Mouse (Mus musculus) cerebellum, adult 11 months (tissue): ENCODE measurements around the gene Adam15.
A peak's percentile ranks its signal among the peaks of the same experiment; 100 is the strongest.

Experiments
- DNase-seq: peaks from one replicate; pipeline ENCODE4 v3.0.0; 2022

The Adam15 gene

DNA sequence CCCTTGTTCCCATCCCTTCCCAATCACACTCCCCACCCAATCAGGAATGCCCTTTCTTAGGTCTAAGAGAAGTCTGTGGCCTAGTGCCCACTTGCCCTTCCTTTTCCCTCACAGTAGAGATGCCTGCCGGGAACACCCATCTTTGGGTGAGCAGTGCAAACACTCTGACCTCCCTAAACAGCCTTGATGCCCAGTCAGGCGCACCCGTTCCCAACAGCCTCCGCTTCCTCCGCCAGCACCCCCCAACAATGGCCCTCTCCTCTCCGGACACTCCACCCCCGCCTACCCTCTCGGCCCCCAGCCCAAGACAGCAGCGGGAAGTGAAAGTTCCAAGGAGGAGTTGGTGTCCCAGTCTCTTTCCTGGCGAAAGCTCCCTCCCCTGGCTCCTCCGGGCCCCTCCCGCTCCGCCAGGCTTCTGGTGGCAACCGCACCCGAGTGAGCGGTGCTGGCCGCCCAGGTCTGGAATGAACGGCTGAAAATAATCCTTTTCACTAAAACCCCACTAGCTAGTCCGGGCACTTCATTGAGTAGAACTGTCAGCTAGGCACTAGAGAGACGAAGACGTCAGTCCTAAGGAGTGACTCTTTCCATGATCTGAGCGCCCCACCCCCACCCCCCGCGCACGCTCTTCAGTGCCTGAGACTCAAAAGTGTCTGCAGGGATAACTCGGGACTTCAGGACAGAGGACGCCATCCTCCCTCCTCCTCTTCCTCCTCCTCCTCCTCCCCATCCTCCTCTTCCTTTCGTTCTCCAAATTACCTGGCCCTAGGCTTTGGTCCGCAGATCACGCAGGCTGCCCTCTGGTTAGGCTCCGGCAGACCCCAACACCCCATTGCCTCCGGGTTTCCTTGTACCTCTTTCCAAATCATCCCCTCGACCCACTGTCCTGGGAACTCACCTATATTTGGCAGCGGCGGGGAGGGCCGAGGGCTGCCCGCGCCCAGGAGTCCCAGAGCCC lies 606 bp downstream of the Adam15 start:
- peak; percentile 35 for DNase-seq

DNA sequence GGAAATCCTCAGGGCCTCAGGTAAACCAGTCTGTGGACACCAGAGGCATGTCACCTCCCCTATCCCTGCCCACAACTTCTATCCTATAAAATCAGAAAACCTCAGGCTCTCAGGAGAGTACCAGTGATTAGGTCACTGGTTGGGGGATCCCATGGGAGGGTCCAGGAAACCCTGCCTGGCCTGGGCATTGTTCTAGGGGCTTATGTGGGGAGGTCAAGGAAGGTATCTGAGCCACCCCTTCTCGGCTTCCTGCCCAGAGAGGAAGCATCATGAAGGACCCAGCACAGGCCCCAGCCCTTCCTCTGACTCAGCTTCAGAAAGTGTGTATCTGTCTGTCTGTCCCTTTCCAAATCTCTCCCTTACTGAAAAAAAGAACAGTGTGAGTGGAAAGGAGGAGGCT lies 1.9 kb downstream of the Adam15 start:
- DNase-seq, result no peak

DNA sequence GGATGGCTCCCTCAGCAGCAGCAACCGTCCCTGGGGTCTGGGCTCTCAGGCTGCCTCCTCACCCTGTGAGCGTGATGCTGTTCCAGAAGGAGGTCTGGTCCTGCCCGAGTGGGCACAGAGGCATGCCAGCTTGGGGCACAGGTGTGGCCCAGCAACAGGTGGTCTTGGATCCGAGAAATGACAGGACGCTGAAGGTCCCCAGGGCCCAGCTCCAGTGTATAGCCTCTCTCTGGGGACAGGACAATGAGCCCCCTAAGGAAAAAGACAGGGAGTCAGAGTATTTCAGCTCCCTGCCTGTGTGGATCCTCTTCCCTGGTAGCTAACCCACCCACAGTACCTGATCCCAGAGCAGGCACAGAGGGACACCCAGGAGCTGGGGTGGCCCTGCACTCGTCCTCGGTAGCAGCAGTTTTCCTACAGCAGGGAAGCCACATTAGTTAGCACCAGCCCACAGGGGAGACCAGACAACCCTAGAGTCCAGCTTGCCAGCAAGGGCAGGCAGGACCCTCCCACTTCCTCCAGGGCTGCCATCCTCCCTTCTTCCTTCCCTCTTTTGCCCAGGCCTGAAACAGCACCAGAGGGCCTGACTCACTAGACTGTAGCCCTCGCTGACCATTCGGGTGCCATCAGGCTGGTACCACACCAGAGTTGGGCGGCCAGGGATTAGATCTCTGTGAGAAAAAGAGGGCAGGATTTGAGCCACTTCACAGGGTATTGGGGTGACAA lies 2.8 kb downstream of the Adam15 start:
- DNase-seq, result no peak

DNA sequence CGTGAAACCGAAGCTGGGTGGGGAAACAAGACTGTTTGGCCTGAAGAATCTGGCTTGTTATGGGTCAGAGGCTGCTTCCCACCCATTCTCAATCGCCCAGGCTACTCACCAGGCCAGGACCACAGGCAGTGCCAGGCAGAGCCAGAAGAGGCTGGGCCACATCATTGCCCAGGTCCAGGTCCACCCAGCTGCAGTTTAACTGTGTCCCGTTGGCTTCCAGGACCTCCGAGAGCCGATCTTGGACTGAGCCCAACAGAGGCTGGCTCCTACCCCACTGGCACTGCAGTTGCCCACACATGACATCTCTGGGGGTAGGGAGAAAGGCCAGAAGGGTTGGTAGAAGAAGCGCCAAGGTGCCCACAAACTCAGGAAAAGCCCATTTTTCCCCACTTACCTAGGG lies 6.5 kb downstream of the Adam15 start:
- no peak for DNase-seq

DNA sequence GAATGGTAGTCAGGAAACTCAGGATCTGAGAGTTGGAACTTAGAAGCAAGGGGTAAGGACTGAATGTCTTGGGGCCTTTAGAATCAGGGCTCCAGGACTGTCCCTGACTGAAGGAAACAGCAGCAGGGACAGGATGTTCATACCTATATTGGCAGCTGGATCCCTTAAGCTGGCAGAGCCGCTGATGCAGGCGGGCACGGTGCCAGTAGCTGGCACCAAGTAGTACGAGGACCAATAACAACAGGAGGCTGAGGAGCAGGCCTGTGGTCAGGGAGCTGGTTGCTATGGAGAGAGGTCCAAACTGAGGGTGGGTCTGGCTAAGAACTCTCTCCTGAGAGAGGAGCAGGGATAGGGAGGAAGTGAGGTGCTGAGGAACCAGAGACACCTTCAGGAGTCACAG lies 8.0 kb downstream of the Adam15 start:
- DNase-seq, result no peak

DNA sequence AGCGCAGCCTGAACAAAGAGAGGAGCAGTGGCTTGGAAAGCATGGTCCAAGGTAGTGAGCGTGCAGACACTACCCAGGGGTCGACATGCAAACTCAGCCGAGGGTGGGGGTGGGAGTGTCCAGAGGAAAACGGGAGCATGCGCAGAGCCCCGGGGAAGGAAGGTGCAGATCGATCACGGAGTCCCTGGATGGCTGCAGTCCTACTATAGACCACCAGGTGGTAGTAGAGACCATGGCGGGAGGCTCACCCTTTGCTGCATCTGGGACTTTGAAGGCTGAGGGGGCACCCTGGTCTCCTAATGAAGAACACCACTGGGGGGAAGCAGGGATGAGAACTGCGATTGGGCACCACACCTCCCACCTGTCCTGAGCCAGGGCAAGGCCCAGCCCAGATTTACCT lies 9.3 kb downstream of the Adam15 start:
- peak; percentile 72 for DNase-seq

DNA sequence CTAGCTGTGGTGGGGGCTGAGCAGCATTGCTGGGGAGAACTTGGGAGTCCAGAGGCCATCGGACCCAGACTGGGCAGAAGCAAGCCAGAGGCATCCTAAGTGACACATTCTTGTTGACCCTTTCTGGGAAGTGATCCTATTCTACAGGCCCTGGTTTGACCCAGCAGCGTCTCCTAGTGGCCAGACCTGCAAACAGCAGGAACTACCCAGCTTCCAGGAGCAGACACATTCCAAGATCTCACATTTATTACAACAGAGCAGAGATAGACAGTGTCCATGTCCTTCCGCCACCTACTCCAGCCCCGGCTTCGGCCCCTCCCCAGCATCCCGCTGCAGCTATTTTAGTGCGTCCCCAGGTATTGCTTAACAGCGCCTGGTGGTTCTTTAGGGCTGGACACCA lies 10.4 kb downstream of the Adam15 start:
- DNase-seq, result no peak

DNA sequence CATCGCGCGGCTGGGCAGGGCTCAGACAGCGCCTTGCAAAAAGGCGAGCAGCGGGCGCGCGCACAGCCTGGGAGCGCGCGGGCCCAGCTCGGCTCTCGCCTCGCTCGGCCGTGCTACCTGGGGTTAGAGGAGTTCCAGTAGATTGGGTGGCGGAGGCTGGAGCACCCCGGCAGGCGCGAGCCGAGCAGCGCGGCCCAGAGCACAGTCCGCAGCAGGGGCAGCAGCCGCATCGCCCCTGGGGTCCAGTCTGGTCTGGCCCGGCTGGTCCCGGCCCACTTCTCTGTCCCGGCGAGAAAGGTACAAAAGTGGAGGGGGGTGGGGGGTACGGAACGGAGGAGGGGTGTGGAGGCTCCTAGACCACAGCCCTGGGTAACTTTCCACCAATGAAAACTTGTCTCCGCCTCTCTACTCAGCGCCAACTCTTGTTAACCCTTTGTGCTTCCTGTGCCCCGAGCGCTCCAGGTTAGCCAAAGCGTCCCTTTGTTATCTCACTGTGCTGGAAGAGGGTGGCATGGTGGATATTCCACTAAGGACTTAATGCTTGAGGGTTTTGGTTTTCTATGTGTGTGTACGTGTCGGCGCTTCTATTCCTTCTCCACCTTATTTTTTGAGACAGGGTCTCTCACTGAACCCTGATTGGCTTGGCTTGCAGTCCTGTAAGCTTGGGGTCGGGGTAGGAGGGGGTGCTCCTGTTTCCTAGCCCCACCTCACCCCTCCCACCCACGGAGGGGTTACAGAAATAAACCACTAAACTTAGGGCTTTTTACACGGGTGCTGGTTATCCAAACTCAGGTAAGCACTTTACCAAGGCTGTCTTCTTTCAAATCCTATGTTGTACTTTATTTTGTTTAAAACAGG lies 11.8 kb downstream of the Adam15 start, which contains the start of gene Efna4:
Gene Efna4, minus strand, starts transcription at position 308 of the 858 bp plus-strand sequence.
- no peak for DNase-seq

DNA sequence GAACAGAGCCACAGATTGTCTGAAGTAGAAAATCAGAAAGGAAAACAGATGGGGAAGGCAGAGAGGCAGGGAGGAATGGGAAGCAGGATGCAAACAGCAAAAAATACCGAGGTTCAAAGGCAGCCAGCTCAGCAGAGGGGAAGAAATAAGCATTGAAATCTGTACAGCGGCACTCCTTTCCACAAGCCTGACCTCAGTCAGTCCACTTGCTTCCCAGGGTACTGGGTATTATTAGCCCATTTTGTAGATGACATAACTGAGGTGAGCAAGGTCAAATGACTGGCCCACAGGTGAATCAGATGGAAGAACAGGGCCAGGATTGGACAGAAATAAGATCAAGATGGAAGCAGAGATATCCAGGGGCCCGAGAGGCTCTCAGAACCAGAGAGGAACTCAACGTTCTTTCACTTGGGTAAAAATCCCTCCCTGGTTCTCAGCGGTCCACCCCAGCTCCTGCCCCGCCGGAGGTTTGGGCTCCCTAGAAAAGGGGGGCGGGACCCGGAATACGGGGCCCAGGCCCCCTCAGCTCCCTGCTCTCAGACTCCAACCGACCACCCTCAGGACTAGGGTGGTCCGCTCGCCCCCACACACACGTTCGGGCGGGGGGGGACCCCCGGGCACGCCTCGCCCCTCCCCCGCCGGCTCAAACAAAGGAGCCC lies 12.6 kb downstream of the Adam15 start:
- DNase-seq, result no peak

DNA sequence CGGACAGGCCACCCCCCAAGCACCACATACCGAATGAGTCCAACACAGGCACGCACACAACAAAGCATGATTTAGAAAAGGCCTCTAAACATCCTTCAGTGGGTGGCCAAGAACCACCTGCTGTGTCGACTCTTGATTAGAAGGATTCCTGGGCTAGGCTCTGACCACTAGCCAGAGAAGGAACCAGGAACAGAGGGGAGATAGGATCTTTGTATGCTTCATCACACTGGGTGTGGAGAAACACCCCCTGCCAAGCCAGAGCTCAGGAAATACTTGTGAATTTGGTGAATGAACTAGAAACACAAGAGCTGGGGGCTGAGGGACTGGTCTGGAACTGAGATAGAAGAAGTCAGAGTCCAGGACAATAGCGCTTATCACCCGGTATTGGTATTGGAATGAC lies 13.3 kb downstream of the Adam15 start:
- DNase-seq, result no peak

DNA sequence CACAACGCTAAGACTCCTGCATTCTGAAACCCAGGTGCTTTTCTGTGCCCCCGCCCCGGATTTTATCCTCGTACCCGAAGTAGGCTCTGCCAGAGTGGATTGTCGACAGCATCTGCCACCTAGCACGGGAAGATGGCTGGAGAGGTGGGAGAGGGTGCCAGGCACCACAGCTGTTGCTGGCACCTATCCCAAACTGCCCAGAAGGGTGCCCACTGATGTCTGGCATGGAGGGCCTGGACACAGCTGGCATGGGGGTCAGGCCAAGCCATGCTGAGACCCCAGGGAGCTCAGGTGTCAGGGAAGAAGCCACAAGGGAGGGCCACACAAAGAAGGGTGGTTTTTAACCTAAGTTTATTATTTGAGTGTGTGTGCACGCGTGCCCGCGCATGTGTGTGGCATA lies 16.7 kb downstream of the Adam15 start:
- no peak for DNase-seq

DNA sequence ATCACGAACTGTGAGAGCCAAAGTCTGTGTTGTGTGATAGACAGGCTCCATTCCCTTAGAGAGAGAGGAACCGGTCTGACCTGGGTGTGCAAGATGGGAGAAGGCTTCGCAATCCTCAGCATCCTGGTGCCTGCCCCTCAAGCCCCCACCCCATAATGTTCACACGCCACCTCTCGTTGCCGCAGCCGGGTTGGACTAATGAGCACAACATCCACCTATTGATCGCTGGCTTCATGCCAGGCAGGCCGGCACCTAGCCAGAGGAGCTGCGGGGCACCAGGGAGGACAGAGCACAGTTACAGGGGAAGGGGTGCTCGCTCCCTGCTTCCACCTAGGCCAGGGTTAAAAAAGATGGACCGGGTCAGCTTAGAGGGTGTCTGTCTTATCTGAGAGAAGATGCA lies 17.3 kb downstream of the Adam15 start:
- DNase-seq, result no peak

DNA sequence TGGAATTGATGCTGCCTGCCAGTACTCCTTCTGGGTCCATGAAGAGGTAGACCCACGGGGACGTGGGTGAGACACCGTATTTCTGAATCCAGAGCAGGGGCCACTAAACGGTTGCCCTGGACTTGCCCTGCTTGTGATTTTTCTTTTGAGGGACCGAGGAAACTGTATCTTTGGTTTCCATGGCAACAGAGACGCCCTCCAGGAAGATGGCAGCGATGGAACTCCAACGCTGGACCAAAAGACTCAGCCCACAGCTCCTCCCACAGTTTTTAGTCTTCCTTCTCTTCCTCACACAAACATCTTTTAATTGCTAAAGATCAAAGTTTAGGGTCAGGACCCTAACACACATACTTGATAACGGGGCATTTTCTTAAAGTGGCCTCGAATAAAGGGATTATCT lies 17.8 kb downstream of the Adam15 start:
- no peak for DNase-seq

DNA sequence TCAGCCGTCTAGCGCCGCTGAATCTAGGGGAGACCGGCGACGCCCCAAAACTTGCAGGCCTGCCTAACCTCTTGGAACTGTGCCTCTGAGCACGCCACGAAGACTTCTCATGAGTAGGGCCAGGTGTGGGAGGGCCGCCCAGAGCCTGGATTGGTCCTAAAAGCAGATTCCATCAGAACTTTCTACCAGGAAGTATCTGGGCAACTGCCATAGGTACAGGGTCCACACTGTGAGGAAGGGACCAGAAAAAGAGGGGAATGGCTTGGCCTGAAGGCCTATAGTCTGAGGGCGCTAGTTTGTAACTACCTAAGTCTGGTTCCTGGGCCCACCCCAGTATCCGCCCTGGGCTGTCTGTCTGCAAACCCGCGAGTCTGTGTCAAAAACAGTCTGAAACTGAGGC lies 18.2 kb downstream of the Adam15 start:
- no peak for DNase-seq

DNA sequence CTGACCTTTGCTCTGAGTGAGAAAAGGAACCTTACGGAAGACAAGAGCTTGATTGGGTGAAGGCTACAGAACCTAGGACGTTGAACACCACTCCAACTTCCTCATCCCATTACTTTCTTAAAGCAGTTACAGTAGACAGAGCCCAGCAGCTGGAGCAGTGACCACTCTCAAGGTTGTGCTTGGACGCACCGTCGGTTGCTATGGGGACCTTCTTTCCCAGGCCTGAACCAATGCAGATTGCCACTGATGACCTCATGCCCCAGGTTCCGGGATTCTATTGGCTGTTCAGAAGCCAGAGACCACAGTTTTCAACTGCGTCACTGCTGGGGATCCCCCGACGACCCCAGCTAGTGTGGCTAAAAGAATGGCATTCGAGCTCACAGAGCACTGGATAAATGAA lies 18.8 kb downstream of the Adam15 start:
- DNase-seq, result no peak

DNA sequence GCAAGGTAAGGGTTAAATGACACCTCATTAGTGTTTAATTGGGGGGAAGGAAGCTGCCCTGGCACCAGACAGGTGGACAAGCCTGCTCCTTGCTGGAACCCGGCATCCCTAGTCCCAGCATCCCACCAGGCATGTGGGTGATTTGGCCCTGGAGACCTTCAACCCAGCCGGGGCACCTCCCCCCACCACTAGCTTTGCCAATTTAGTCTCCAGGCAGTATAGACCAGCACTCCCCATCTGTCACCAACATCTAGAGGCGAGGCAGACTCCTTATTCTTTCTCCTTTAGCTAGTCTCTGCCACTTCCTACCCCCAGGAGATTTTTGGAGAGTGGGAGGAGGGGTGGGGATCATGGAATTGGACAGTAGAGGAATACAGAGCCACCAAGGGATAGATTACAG lies 19.4 kb downstream of the Adam15 start:
- no peak for DNase-seq

DNA sequence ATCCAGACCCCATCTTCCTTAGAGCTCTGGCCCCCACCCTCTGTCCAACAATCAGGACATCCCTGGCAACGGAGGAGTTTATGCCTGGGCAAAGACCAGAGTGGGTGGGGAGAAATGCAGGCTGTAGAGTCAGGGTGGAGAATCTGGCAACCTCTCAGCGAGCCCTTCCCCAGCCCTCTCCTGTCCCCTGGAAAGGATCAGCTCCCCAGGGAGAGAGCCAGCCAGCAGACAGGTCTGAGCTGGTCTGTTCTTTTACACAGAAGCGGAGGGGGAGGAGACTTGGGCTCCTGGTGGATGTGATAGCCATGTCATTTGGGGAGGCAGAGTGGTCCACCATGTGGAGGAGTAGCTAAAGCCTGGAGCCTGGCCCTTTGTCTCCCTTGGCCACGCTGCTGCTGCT lies 21.2 kb downstream of the Adam15 start:
- no peak for DNase-seq

DNA sequence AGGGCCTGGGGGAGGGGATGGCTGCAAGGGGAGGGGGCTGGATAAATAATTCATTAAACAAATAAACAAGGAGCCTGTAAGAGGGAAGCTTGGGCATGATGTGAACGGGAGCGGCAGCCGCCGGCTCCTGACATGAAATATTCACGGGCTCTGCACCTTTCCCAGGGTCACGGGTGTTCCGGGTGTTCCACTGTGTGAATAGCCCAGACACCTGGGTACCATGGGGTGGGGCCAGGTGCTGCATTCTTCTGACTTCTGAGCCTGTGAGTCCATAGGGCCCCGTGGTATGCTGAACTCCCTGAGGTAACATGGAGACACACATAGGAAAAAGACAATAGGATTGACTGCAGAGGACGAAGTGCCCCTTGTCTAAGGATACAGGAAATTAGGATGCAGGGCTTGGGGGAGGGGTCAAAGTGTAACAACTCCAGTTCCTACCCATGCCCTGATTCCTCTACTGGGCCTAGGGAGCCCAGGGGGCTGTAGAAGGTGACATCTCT lies 22.4 kb downstream of the Adam15 start:
- DNase-seq, result no peak

DNA sequence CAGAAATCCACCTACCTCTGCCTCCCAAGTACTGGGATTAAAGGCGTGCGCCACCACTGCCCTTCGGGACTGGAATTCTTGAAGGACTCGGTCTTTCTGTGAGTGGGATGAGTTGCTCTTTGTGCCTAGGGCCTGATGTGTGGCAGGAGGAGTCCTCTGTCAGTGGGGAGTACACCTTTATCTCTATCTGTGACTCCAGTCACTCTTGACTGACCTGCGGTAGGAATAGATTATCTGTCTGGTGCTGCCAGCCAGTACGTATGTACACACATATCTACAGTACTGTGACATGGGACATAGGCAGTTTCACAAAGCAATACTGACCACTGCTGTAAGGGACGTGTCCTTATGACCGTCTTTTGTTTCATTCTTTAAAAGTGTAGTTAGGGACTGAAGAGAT lies 23.9 kb downstream of the Adam15 start:
- no peak for DNase-seq

DNA sequence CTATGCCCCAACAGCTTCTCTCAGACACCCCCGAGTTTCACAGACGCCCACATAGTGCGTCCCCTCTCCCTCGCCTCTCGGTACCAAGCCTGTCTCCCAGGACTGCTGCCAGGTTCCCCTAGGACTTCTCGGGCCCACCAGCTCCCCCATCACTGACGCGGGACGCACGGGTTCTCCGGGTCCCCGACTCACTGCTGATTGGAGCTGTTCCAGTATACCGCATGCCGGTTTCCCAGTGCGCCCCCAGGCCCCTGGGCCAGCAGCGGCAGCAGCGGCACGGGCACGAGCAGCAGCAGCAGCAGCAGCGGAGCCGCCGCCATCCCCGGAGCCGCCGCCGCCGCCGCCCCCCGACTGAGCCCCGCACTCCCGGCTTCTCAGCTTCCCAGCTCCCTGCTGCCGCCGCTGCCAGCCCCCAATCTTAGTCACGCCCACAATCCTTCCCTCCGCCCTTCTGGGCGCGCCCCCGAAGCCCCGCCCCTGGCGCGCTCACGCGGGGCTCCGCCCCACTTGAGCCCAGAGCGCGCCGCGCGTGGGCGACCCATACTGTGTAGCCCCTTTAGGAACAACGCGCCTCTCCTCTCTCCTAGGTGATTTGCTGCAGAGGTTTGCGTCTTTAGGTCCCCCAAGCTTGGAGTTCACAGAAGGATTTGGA lies 27.2 kb downstream of the Adam15 start, which contains the start of gene Efna3:
Gene Efna3, minus strand, starts transcription at position 452 of the 652 bp plus-strand sequence.
- no peak for DNase-seq

DNA sequence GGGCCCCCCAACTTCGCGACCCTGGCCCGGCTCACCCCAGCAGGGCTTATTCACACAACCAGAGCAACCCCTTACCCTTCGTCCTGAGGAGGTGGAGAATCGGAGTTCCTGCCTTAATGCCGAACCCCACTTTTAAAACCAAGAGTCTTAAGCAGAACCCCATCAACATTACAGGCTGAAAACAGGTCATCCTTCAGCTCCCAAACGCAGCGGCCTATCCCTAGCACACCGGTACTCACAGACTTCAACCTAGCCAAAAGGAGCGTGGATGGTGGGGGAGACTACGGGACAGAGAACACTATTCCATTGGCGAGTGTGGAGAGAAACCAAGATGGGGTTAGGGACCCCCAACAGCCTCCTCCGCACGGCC lies 27.7 kb downstream of the Adam15 start:
- no peak for DNase-seq
